Mouse (Mus musculus): ENCODE measurements around the gene Kcnc1.

The Kcnc1 gene

GRCm38 (mm10) chr7:46396231-46396927 is at the start of gene Kcnc1:
Gene Kcnc1 (plus strand): TSS chr7:46396497.
- DNase-seq = peak; percentile 36 to 57

GRCm38 (mm10) chr7:46347692-46348091 is 48.6 kb upstream of the Kcnc1 start:
- no peak for DNase-seq

DNA sequence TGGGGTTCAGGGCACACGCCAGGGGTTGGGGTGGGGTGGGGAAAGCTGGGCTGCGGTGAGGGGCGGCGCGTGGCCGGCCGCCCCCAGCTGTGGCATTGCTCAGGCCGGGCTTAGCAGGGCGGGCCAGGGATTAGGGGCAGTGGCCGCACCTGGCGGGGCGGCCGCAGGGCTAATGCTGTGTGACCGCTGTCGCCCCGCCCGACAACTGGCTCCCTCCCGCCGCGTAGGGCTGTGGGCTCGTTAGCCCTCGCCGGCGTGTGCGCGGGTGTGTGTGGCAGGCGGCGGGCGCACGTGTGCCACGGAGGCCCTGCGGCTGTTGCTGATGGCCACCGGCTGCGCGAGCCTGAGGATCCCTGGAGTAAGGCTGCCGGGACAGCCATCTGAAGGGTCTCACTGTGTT is 47.5 kb upstream of the Kcnc1 start:
- no peak for DNase-seq

DNA sequence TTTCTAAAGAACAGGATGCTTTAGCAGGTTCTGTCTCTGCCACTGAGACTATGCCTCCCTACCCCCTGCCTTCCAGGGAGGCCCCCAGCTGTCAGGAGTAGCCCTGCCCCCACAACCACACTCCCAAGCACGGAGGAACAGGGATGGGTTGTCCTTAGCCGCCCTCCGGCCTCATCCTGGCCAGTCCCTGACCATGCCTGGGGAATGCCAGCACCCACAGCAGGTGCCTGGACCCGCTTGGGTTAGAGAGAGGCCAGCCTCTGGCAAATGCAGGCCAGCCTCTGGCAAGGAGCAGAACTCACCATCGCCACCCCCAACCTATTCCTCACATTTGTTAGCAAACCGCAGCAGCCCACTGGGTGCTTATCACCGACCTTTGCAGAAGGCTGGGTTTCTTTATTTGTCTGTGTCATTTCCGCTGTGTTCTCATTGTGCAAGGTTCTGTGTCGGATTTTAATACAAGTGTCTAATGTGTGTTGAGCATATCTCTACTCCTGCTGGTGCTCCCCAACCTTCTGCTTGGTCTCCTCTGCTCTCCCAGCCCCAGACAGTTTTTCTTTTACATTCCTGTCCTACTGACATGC is 46.1 kb upstream of the Kcnc1 start:
- no peak for DNase-seq

GRCm38 (mm10) chr7:46352748-46353147 is 43.5 kb upstream of the Kcnc1 start:
- no peak for DNase-seq

GRCm38 (mm10) chr7:46353216-46353615 is 43.1 kb upstream of the Kcnc1 start:
- no peak for DNase-seq

DNA sequence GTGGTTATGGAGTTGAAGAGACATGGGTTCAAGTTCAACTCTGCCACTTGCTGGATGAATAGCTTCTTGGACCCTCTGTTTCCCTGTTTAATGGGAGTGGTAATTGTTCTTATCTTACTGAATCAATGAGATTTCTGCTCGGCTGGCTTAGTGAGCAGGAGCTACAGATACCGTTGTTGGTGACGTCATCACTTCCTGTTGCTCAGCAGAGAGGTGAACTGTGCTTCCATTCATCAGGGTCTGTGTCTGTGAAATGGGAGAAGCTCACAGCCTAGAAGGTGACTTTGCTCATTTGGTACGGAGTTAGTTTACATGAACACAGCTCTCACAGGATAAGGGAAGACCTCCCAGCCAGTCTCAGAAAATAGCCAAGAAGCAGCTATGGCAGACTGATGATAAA is 42.4 kb upstream of the Kcnc1 start:
- no peak for DNase-seq

DNA sequence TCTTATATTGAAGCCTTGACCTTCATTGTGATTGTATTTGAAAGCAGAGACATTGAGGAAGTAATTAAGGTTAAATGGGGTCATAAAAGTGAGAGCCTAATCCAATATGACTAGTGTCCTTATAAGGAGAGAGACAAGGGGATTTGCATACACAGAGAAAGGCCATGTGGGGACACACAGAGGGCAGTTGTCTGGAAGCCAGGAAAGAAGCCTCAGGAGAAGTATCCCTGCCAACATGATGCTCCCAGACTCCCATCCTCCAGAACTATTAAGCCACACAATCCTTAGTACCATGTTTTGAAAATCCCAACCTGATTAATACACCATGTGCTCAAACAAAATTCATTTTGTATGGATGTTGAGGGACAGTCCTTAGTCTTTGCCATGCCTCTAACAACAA is 34.5 kb upstream of the Kcnc1 start:
- DNase-seq = no peak

DNA sequence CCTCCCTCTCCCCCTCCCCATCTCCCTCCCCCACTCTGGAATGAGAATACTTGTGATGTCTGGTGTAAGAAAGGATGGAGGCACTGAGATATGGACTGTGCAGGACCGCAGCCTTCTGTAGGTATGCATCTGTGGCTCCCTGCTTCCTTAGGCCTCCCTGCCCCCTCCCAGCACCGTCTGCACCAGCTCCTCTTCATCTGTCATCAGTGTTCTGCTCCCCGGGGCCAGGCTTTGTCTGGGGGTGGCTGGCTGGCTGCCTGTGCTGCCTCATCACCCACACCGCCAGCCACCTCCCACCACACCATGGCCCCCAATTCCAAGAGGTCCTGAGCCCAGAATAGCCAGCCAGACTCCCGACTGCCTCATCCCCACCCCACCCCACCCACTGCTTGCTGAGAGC is 32.1 kb upstream of the Kcnc1 start:
- no peak for DNase-seq

DNA sequence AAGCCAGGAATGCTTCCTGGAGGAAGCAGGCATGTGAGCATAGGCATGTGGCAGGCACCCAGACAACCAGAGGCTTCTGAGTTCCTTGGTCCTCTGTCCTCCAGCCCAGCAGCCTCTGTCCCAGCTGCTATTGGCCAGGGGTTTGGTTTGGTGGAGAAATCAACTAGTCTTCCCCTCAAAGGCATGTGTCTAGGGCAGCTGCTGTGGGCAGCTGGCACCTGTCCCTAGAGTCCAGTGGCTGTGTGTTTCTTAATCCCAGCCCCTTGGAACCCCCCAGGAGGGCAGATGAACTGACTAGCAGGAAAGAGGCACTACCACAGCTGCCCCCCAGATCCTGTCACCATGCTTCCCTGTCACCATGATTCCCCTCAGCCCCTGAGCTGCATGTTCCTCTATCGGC is 30.5 kb upstream of the Kcnc1 start:
- no peak for DNase-seq

DNA sequence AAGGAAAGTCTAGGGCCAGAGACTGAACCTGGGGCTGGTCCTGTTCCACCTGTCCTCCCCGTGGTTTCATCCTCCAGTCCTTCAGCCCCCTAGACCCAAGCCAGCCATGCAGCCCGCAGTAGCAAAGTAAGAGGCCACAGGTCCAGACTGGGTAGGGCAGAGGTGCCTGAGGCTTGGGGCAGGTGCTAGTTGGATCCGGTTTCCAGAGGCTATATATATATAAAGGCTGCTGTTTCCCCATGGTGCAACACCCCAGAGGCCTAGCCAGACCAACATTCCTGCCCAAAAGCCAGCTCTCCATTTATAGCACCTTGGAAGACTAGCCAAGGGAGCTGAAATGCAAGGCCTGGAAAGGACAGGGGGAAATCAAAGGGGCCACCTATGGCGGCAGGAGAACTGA is 25.2 kb upstream of the Kcnc1 start:
- DNase-seq = no peak

DNA sequence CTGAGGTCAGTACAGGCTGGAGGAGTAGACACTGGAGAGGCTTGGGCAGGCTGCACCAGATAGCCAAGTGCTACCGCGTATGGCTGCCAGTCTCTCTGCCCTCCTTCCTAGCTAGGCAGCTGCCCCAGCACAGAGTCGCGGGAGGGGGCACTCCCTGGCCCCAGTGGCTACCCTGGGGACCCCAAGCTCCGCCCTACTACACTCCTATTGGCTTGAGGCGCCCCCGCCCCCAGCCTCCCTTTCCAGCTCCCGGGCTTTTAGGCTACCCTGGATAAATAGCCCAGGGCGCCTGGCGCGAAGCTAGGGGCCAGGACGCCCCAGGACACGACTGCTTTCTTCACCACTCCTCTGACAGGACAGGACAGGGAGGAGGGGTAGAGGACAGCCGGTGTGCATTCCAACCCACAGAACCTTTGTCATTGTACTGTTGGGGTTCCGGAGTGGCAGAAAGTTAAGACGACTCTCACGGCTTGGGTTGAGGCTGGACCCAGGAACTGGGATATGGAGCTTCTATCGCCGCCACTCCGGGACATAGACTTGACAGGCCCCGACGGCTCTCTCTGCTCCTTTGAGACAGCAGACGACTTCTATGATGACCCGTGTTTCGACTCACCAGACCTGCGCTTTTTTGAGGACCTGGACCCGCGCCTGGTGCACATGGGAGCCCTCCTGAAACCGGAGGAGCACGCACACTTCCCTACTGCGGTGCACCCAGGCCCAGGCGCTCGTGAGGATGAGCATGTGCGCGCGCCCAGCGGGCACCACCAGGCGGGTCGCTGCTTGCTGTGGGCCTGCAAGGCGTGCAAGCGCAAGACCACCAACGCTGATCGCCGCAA is 19.9 kb upstream of the Kcnc1 start, which contains the start of gene Myod1:
TSS of gene Myod1 (plus strand) at position 303 of the 836 bp plus-strand sequence.
- DNase-seq = no peak

GRCm38 (mm10) chr7:46377008-46377346 is 19.3 kb upstream of the Kcnc1 start:
- no peak for DNase-seq

- no peak for DNase-seq
Observed at GRCm38 (mm10) chr7:46378123-46378522, 18.2 kb upstream of the Kcnc1 start.

DNA sequence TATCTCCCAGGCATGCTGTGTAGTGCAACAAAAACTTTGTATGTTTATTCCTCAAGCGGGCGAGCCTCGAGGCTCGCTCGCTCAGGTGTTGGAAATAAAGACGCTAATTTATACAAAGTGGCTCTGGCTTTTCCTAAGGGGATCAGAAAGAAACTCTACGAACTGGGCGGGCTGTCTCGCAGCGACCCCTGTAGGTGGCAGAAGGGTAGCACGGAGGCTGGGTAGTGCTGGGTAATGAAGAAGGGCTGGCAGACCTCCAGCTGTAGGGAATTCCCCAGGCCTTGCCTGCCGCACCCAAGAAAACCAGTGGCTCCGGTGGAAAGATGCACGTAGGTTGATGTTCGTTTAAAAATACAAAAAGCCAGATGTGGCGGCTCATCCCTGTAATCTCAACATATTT is 17.3 kb upstream of the Kcnc1 start:
- DNase-seq = peak; percentile 23 to 28

DNA sequence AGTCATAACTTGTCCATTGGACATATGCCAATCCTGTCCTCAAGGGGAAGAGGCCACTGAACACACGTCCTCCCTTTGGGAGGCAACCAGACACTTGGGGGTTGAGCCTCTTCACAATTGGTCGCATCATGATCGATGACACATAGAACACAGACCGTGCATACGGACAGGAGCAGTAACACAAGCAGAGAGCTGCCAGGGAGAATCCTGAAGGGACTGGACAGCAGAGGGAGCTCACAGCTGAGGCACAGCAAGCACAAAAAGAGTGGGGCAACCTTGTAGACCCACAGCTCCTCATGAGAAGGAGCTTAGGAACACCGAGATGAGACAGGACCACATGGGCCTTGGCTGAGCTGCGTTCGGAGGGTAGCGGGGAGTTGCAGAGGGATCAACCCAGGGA is 15.7 kb upstream of the Kcnc1 start:
- no peak for DNase-seq

DNA sequence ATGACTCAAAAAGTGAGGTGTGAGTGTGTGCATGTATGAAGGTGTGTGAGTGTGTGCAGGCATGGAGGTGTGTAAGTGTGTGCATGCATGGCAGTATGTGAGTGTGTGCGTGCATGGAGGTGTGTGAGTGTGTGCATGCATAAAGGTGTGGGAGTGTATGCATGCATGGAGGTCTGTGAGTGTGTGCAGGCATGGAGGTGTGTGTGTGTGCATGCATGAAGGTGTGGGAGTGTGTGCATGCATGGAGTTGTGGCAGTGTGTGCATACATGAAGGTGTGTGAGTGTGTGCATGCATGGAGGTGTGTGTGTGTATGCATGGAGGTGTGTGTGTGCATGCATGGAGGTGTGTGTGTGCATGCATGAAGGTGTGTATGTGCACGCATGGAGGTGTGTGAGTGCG is 8.9 kb upstream of the Kcnc1 start:
- DNase-seq = no peak

- no peak for DNase-seq
Observed at GRCm38 (mm10) chr7:46389456-46390085, 6.7 kb upstream of the Kcnc1 start.

GRCm38 (mm10) chr7:46390226-46390625 is 6.1 kb upstream of the Kcnc1 start:
- no peak for DNase-seq

GRCm38 (mm10) chr7:46391701-46392100 is 4.6 kb upstream of the Kcnc1 start:
- no peak for DNase-seq

GRCm38 (mm10) chr7:46393116-46393515 is 3.2 kb upstream of the Kcnc1 start:
- peak; percentile 77 to 82 for DNase-seq

GRCm38 (mm10) chr7:46393718-46394511 is 2.4 kb upstream of the Kcnc1 start:
- no peak for DNase-seq

DNA sequence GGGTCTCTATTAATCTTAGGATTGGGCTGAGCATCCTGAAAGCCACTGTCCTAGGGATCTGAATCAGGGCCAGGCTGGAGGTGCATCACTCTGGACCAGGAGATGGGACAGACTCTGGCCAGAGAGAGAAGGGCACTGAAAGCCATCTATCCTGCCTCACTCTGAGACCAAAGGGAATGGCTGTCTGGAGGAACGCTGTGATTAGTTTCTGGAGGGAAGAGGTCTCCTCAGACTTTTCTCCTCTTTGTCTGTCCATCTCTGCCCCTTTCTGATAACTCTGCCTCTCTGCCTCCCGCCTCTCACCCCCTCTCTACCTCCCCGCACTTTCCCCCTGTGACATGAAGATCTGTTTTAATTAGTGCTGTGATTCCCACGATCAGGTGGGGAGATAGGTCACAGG is 1.4 kb upstream of the Kcnc1 start:
- DNase-seq = no peak

All from lung, adult 18-20 months (tissue).